Mouse (Mus musculus) liver, embryonic 11.5 days (tissue): ENCODE measurements around the gene Icosl. TPM values are rescaled to one million over a fixed set of nuclear protein-coding genes. Genes with fewer than 3 reads are reported as not detected.

Experiments used
- ATAC-seq: fragments of 200-750 bp; cut with Nextera tagmentation; replicated peaks from 2 replicates; pipeline ENCODE4 v1.8.0; 2017; ENCODE audit warnings: moderate number of reproducible peaks, mild to moderate bottlenecking, moderate TSS enrichment, moderate library complexity; ENCODE audit not compliant: low FRiP score
- DNase-seq: peaks from one replicate; pipeline ENCODE4 v3.0.0-alpha.2; 2017; ENCODE audit warnings: low spot score
- H3K27ac ChIP-seq: fragments of 300-500 bp; sonication (generic); 2 replicates; pipeline ENCODE4 v1.5.1; 2014; ENCODE audit warnings: mild to moderate bottlenecking, low read depth, low read length, control low read depth
- H3K27me3 ChIP-seq: fragments of 300-500 bp; sonication (generic); replicated peaks from 2 replicates; pipeline ENCODE4 v1.6.1; 2014; ENCODE audit warnings: low read length, mixed read lengths; ENCODE audit not compliant: control insufficient read depth, insufficient read depth
- H3K36me3 ChIP-seq: fragments of 300-500 bp; sonication (generic); 2 replicates; pipeline ENCODE4 v1.6.1; 2014; ENCODE audit warnings: mild to moderate bottlenecking, low read length, moderate library complexity, mixed read lengths; ENCODE audit not compliant: control insufficient read depth, insufficient read depth
- H3K4me1 ChIP-seq: fragments of 300-500 bp; sonication (generic); replicated peaks from 2 replicates; pipeline ENCODE4 v1.6.1; 2014; ENCODE audit warnings: low read length, mixed read lengths; ENCODE audit not compliant: control insufficient read depth, insufficient read depth
- H3K4me2 ChIP-seq: fragments of 300-500 bp; sonication (generic); 2 replicates; pipeline ENCODE4 v1.6.1; 2014; ENCODE audit warnings: mild to moderate bottlenecking, control low read depth, moderate library complexity
- H3K4me3 ChIP-seq: fragments of 300-500 bp; sonication (generic); 2 replicates; pipeline ENCODE4 v1.5.1; 2014; ENCODE audit warnings: low read depth, low read length, control low read depth
- H3K9ac ChIP-seq: fragments of 300-500 bp; sonication (generic); 2 replicates; pipeline ENCODE4 v1.6.1; 2014; ENCODE audit warnings: low read depth, low read length, control low read depth
- H3K9me3 ChIP-seq: fragments of 300-500 bp; sonication (generic); 2 replicates; pipeline ENCODE4 v1.6.1; 2016; ENCODE audit warnings: low read length, inconsistent platforms, mixed read lengths; ENCODE audit not compliant: control insufficient read depth
- WGBS: fragments of 180-500 bp; shearing (Covaris S2); extraction: QIAGEN DNeasy Blood & Tissue Kit; methylation state at CpG from one replicate; pipeline ENCODE4 v1.1.7; 2014; 5-methylcytosine and 5-hydroxymethylcytosine counted together
- polyA plus RNA-seq: library from polyadenylated mRNA; unstranded; fragments of >200 nt; fragmentation: Nextera tagmentation; extraction: Ambion mirVana; gene quantifications from 2 replicates; pipeline ENCODE4 v1.2.1, GENCODE M21; 2014

The Icosl gene
- polyA plus RNA-seq, 1 experiment from 2014 or later: 4.2 TPM

- no peak for DNase-seq
- no peak for ATAC-seq
- H3K9ac ChIP-seq: no peak overlapping the region
- H3K4me1 ChIP-seq: no peaks in the 10 kb centered on the region
- H3K36me3 ChIP-seq: no peaks in the 10 kb centered on the region
- WGBS: 33% methylated on average over 1 of the region's 1 CpGs
- no peak overlapping the region for H3K27ac ChIP-seq
- no peak overlapping the region for H3K4me3 ChIP-seq
- H3K27me3 ChIP-seq: no peaks in the 10 kb centered on the region
- H3K4me2 ChIP-seq: no peak overlapping the region
- no peaks in the 10 kb centered on the region for H3K9me3 ChIP-seq
Measured at GRCm38 (mm10) chr10:78084073-78084472, 15.0 kb downstream of the Icosl start.

GRCm38 (mm10) chr10:78085711-78086110 is 16.6 kb downstream of the Icosl start:
- no peaks in the 10 kb centered on the region for H3K9me3 ChIP-seq
- H3K27ac ChIP-seq: no peak overlapping the region
- H3K27me3 ChIP-seq: no peaks in the 10 kb centered on the region
- H3K4me2 ChIP-seq: no peak overlapping the region
- ATAC-seq: no peak
- no peak overlapping the region for H3K9ac ChIP-seq
- 91% methylated on average over 6 of the region's 6 CpGs for WGBS
- H3K4me1 ChIP-seq: no peaks in the 10 kb centered on the region
- H3K36me3 ChIP-seq: no peaks in the 10 kb centered on the region
- no peak overlapping the region for H3K4me3 ChIP-seq
- DNase-seq: no peak

GRCm38 (mm10) chr10:78086444-78087061 is 17.5 kb downstream of the Icosl start:
- ATAC-seq (no peak), DNase-seq (no peak)
- H3K9ac ChIP-seq: no peak overlapping the region
- no peaks in the 10 kb centered on the region for H3K36me3 ChIP-seq
- no peaks in the 10 kb centered on the region for H3K27me3 ChIP-seq
- H3K4me2 ChIP-seq: no peak overlapping the region
- H3K4me3 ChIP-seq: no peak overlapping the region
- no peaks in the 10 kb centered on the region for H3K9me3 ChIP-seq
- 48% methylated on average over 10 of the region's 10 CpGs for WGBS
- H3K4me1 ChIP-seq: no peaks in the 10 kb centered on the region
- H3K27ac ChIP-seq: no peak overlapping the region

GRCm38 (mm10) chr10:78087101-78087511 is 18.0 kb downstream of the Icosl start:
- Histone ChIP-seq H3K9me3 (no peaks in the 10 kb centered on the region), H3K27ac (no peak overlapping the region), H3K36me3 (no peaks in the 10 kb centered on the region), H3K4me3 (no peak overlapping the region), H3K9ac (no peak overlapping the region), H3K4me1 (no peaks in the 10 kb centered on the region), H3K4me2 (no peak overlapping the region), H3K27me3 (no peaks in the 10 kb centered on the region)
- DNase-seq (no peak), ATAC-seq (no peak)
- WGBS: 35% methylated on average over 6 of the region's 6 CpGs

GRCm38 (mm10) chr10:78090246-78090645 is 21.1 kb downstream of the Icosl start:
- DNase-seq (no peak), ATAC-seq (no peak)
- H3K27ac ChIP-seq: no peak overlapping the region
- H3K4me3 ChIP-seq: no peak overlapping the region
- no peak overlapping the region for H3K9ac ChIP-seq
- H3K4me1 ChIP-seq: no peaks in the 10 kb centered on the region
- no peaks in the 10 kb centered on the region for H3K27me3 ChIP-seq
- 41% methylated on average over 6 of the region's 6 CpGs for WGBS
- H3K9me3 ChIP-seq: no peaks in the 10 kb centered on the region
- no peaks in the 10 kb centered on the region for H3K36me3 ChIP-seq
- no peak overlapping the region for H3K4me2 ChIP-seq

GRCm38 (mm10) chr10:78090706-78091491 is 21.8 kb downstream of the Icosl start:
- WGBS: 71% methylated on average over 4 of the region's 4 CpGs
- ATAC-seq (no peak), DNase-seq (no peak)
- Histone ChIP-seq H3K27ac (no peak overlapping the region), H3K4me2 (no peak overlapping the region), H3K27me3 (no peaks in the 10 kb centered on the region), H3K36me3 (no peaks in the 10 kb centered on the region), H3K4me3 (no peak overlapping the region), H3K4me1 (no peaks in the 10 kb centered on the region), H3K9me3 (no peaks in the 10 kb centered on the region), H3K9ac (no peak overlapping the region)

- Histone ChIP-seq H3K36me3 (no peaks in the 10 kb centered on the region), H3K9ac (no peak overlapping the region)
- WGBS: 82% methylated on average over 23 of the region's 23 CpGs
Measured at GRCm38 (mm10) chr10:78091865-78092724, 23.0 kb downstream of the Icosl start.

GRCm38 (mm10) chr10:78092725-78093029 is 23.6 kb downstream of the Icosl start:
- no peak for DNase-seq
- Histone ChIP-seq H3K4me3 (no peak overlapping the region), H3K9me3 (no peaks in the 10 kb centered on the region), H3K27me3 (no peaks in the 10 kb centered on the region), H3K9ac (no peak overlapping the region), H3K36me3 (no peaks in the 10 kb centered on the region), H3K4me1 (no peaks in the 10 kb centered on the region), H3K27ac (no peak overlapping the region), H3K4me2 (no peak overlapping the region)
- 87% methylated on average over 13 of the region's 13 CpGs for WGBS
- ATAC-seq: no peak

More at GRCm38 (mm10) chr10:78091865-78092724, 23.0 kb downstream of the Icosl start:
- Histone ChIP-seq H3K4me3 (no peak overlapping the region), H3K27me3 (no peaks in the 10 kb centered on the region), H3K27ac (no peak overlapping the region), H3K4me2 (no peak overlapping the region), H3K4me1 (no peaks in the 10 kb centered on the region), H3K9me3 (no peaks in the 10 kb centered on the region)
- no peak for DNase-seq
- no peak for ATAC-seq
